Mouse (Mus musculus) kidney, postnatal 36 days (tissue): ENCODE results near the gene Smoc2.

Source experiments
- DNase-seq, 2 experiments: peaks; one replicate each; pipeline ENCODE4 v3.0.0; 2021 to 2022; ENCODE audit warnings: mixed read lengths in 2 of 2

Gene Smoc2

GRCm38 (mm10) chr17:14426481-14426880, 147.2 kb downstream of the Smoc2 start:
- DNase-seq, result no peak

GRCm38 (mm10) chr17:14434717-14435116, 155.4 kb downstream of the Smoc2 start:
- DNase-seq, result peak in 1 of 2 experiments; percentile 9

GRCm38 (mm10) chr17:14445611-14446010, 166.3 kb downstream of the Smoc2 start:
- no peak for DNase-seq

- DNase-seq, result no peak
These were observed 168.0 kb downstream of the Smoc2 start for GRCm38 (mm10) chr17:14447275-14447674.
